Mouse (Mus musculus) spleen, postnatal 0 days (tissue): Measurements from ENCODE around the gene Capns2. TPM values are rescaled to one million over a fixed set of nuclear protein-coding genes. Genes with fewer than 3 reads are reported as not detected.

Experiments used
- polyA plus RNA-seq: library from polyadenylated mRNA; unstranded; fragments of >200 nt; fragmentation: Nextera tagmentation; extraction: Ambion mirVana; gene quantifications from 2 replicates; pipeline ENCODE4 v1.2.1, GENCODE M21; 2015

Capns2 gene
- 0.34 and 0.36 TPM in 2 replicates for polyA plus RNA-seq

DNA sequence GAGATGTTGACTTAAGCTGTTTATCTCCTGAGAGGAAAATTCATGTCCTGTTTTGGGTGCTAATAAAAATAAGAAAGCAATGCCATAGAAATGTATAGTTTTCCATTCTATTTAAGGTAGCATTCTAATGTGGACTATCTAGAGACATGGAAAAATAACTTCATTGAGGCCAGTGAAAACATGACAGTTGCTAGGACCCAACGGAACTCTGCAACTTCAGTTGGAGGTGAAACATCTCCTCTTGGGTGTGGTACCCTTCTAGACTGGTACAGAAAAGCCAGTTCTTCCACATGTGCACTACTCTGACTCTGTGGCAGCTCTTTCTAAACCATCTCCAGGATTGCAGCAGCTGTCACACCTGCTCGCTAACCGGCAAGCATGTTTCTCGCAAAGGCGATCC lies at the start of gene Capns2:
Gene Capns2 (plus strand): TSS at position 301 of the 400 bp plus-strand sequence.

DNA sequence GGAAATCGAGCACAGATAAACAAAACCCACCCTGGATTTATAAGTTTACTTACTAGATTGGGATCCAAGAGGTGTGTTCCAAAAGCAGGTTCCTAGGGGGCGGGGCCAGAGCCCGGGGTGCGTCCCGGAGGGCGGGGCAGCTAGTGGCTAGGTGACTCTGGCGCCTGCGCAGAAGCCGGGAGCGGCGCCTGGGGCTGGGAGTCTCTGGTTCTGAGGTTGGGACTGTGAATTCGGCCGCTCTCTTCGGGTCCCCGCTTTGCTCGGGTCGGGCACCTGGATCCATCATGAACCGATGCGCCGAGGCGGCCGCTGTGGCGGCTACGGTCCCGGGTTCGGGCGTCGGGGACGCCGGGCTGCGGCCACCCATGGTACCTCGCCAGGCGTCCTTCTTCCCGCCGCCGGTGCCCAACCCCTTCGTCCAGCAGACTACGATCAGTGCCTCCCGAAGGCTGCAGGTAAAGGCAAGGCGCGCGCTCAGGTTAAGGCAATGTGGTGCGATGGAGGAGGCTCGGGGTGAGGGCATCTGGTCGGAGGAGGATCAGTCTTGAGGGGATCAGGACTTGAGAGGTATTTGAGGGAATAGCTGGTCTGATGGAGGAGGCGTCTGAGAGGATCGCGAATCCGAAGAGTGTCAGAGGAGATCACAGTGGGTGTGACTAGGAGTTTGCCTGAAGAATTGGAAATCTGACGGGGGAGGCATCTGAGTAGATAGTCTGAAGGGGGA lies 45.9 kb upstream of the Capns2 start, which contains the start of gene Lpcat2:
Gene Lpcat2 (plus strand): TSS at position 169 of the 724 bp plus-strand sequence.

Other genes with a start within 250 kb of the Capns2 start
- gene Irx6, start 227.1 kb upstream of the Capns2 start, polyA plus RNA-seq: 0.07 and 0.21 TPM in 2 replicates
- 104 and 140 TPM in 2 replicates for gene Mmp2, start 74.1 kb upstream of the Capns2 start, polyA plus RNA-seq
- 24.7 and 30.8 TPM in 2 replicates for gene Lpcat2, start 46.1 kb upstream of the Capns2 start, polyA plus RNA-seq
- not detected in 2 replicates for gene Slc6a2, start 58.7 kb downstream of the Capns2 start, polyA plus RNA-seq
- gene Ces1a, start 146.8 kb downstream of the Capns2 start, polyA plus RNA-seq: not detected in 2 replicates
- gene Ces1b, start 178.6 kb downstream of the Capns2 start, polyA plus RNA-seq: not detected in 2 replicates
- not detected in 2 replicates for gene Ces1c, start 229.9 kb downstream of the Capns2 start, polyA plus RNA-seq